Mouse (Mus musculus) MN1 (cell line): ENCODE results near the gene Zbtb48.
"Not testable (repeated sequence)": the region's sequence is repeated elsewhere in the genome, so short reads cannot be mapped to it uniquely, and the experiment has no call there.

Experiments
- DNase-seq: peaks from one replicate; pipeline ENCODE4 v3.0.0-alpha.2; 2016; ENCODE audit warnings: low spot score

The Zbtb48 gene

DNA sequence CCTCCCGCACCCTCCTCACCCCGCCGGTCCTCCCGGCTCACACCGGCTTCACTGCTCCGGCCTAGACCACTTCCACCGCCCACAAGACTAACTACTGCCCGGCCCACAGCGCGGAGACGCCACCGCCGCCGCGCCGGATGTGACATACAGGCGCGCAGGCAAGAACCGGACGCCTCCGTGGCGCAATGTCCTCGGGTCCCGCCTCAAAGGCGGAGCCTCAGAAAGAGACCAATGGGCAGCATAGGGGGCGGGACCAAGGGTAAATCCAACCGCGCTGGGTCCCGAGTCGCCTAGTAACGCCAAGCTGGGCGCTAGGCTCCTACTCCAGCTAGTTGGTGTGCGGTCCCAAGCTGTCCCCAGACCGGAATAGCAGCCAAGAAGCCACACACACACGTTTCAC, at the start of gene Zbtb48:
Zbtb48 (minus strand) TSS at position 148 of the 400 bp plus-strand sequence.
- DNase-seq = peak; percentile 98

DNA sequence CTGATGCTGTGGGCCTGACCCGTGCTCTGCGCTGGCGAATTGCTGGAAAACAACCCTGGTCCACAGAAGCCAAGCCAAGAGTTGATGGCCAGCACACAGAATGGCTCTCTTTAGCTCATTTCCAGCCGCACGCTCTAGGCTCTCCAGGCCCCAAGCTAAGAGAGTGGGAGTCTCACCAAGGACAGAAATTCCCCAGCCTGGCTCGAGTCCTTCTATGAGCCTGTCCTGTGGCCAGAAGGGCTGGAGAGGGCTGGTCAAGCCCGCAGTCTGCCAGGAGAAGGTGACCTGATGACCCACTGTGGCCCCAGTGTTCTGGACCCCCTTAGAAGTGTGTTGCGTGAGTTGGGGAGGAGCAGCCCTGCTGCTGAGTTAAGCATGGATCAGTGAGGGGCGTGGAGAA, 49.7 kb upstream of the Zbtb48 start:
- DNase-seq = no peak

DNA sequence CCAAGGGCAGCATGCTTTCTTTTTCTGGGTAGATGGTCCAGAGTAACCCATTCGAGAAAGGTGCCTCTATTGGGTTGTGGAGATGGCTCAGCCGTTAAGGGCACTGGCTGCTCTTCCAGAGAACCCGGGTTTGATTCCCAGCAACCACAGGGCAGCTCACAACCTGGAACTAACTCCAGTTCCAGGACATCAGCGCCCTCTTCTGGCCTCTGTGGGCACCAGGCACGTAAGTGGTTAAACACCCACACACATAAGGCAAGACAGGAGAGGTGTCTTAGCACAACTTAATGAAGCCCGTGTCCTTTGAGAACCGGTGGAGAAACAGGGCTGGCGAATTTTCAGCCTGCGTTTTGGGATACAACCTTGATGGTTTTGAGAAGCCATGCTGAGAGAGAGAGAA, 47.1 kb upstream of the Zbtb48 start:
- no peak for DNase-seq

DNA sequence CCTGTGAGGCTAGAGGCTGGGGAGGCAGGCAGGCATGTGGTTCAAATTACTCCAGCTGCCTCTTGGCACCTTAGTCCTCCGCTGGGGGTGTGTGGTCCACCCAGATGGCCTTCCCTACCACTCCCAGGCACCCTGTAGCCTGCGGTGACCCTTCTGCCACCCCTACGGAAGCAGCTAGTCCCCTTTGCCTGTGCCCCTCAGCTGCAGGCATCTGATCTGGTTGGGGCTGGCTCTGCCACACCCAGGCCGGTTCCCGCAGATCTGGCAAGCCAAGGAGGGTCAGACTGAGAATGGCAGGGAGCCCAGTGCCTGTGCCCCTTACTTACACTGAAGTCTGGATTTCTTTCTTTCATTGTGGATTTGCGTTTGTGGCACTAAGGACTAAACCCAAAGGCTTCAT, 46.2 kb upstream of the Zbtb48 start:
- DNase-seq = peak; percentile 27

DNA sequence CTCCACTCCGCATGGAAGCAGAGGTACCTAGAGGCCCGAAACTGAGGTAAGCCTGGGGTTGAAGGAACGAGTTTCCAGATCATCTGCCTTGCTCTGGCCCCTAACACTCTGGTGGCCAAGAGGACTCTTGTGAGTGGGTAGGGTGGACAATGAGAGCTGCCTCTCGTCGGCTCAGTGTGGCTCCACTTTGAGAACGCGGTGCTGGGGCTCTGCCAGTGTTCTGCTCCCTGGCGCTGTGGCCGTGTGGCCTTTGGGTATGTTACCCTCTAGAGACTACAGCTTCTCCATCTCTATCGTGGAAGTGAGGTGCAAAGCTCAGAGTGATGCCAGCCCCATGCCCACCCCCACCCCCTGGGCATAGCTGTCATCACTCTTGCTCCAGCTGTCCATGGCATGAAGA, 45.2 kb upstream of the Zbtb48 start:
- DNase-seq = peak; percentile 42

DNA sequence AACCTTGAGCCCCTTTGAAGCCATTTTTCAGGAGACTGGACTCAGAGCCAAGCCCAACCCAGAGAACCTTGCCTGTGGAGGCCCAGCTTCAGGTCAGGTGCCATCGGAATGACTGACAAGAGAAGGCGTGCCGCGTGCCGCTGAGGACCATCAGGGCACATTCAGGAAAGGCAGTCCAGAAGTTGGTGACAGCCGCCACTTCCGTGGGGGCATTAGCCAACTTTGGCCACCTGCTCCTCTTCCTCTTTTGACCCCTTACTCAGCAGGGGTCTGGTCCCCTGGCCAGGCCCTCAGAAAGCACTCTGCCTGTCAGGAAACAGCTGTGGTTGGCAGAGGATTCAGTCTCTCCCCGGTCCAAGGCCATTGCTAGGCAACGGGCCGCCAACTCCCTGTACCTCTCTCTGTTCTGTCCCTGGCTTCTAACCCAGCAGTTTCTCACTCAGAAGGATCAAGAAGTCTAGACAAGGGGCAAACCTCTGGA, 44.7 kb upstream of the Zbtb48 start, which contains the start of gene Plekhg5:
Plekhg5 (plus strand) TSS at position 378 of the 481 bp plus-strand sequence.
- DNase-seq = peak; percentile 43

DNA sequence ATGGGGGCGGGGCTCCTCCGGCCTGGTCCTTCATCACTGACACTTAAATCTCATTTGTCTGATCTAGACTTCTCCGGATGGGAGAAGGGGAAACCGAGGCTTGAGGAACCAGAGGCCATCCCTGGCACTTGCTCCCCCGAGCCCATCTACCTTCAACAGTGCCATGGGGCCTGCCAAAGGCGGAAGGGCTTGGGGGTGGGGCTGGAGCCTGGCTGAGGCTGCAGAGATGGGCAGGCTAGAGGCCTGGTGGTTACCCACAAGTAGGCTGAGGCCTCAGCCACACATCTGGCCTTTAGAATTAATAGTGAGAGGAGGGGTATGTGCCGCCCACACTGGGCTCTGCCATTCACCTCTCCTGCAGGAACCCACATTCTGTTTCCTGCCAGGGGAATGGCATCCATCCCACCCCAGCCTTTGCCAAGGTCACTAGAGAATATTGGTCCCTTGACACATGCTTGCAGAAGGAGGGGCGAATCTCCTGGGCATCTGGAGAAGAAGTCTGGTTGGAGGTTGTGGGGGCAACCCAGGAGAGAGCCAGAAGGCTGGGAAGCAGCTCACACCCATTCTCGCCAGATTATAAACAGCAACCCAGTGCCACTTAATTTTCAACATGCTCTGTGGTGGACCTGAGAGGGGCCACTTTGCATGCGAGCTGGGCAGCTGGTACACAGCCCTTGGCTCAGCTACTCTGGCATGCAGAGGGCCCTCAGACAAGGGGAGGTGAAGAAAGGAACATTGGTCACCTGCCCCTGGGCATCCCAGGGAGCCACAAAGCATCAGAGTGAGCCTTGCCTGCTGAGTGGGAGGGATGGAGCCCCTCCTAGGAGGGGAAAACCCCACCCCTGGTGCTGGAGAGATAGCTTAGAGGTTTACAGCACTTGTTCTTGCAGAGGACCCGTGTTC, 43.3 kb upstream of the Zbtb48 start:
- peak; percentile 84 for DNase-seq

DNA sequence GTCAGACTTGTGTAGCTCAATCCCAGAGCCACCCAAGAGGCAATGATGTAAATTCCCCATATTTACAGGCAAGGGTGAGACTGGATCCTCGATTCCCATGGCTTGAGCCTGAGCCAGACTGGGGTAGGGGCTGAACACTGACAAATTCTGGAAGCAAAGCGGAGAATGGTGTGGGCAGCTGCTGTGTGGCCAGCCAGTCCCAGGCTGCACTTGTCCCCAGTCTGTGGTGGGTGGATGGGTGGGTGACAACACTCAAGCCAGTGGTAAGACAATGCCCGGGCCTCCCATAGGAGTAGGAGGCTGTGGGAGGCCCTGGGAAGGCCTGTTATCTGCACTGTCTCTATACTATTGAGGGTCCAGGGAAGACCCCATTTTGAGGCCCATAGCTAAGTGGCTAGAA, 41.8 kb upstream of the Zbtb48 start:
- DNase-seq = no peak

DNA sequence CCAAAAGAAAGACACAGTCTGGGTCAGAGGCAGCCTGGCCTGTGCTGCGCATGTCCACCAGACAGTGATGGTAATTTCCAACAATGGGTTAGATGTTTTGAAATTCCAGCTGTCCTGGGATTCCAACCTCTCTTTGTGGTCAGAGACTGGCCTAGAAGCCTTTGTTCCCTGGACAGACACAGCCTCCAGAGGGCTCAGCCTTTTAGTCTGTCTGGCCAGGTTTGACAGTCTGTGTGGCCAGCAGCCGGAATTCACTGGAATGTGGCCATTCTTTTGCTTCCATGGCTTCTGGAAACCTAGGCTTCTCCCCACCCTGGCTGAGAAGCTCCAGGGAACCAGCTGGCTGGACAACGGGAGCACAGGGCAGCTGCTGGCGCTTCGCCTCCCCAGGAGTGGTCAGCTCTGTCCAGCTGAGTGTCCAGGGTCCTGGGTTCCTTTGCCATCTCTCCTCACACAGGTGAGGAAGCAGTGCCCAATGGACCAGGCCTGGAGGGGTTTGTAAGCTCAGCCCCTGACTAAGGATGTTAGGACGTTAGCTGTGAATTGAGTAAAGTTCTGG, 40.8 kb upstream of the Zbtb48 start:
- no peak for DNase-seq

DNA sequence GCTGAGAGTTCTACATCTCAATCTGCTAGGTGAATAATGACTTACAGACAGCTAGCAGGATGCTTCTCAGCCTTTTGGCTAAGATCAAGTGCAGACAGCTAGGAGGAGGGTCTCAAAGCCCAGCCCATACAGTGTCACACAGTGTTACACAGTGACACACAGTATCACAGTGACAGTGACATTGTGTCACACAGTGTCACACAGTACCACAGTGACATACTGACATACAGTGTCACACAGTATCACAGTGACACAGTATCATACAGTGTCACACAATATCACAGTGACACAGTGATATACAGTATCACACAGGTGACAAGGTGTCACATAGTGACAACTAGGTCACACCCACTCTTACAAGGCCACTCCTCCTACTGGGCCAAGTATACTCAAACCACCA, 39.8 kb upstream of the Zbtb48 start:
- DNase-seq = no peak

DNA sequence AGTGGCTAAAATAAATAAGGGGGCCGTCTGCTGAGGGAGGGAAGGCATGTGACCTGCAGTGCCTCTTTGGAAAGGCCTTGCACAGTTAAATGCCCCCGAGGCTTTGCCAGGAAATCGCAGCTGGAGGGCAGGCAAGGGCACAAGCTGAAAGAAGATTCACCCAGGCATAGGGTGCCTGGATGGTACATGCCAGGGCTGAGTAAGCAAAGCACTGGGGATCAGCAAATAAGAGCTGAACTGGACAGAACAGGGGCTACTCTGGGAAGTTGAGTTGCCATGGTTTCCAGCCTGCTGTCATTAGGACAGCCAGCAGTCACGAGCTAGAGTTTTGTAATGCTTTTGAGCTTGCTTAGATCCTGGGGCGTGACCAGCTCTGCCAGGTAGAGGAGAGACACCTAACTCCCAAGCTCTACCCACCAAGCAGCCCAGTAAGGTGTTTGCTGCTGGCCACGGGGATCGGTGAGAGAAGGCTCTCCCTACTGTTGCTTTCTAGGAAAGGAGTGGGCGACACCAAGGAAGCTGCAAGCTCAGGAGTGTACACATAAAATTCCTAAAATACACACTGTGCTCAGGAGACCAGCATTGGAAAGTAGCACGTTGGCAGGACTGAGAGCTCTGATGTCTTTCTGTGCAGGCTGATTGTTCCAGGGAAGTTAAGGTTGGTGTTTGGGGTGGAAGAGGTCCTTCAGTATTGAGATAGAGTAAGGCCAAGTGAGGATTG, 35.1 kb upstream of the Zbtb48 start:
- peak; percentile 20 for DNase-seq

DNA sequence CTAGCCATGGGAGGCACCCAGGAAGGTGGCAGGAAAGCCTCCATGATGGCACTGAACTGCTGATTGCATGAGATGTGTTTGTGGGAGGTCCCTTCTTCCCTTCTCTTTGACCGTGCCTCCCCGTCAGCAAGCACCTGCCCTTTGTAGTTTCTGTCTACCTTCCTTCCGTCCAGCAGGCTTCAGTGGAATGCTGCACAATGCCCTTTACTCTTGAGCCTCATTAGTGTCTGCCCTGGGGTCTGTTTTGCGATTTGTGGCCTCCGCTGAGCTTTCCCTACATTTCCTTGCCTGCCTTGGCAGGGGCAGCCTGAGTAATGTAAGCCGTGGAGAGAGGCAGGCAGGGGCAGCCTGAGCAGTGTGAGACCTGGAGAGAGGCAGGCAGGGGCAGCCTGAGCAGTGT, 17.1 kb upstream of the Zbtb48 start:
- DNase-seq = no peak

DNA sequence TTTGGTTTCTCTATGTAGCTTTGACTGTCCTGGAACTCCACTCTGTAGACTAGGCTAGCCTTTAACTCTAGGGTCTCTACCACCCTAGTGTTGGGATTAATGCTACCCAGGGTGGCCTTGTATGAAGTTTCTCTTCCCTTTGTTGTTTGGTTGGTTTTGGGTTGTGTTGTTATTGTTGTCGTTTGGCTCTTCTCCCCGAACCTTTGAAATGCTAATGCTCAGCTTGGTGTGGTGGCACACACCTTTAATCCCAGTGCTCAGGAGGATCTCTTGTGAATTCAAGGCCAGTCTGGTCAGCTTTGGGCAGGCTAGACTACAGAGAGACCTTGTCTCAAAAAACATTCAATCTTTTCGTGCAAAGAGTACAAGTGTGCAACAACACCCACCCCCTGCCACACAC, 15.7 kb upstream of the Zbtb48 start:
- DNase-seq = no peak

DNA sequence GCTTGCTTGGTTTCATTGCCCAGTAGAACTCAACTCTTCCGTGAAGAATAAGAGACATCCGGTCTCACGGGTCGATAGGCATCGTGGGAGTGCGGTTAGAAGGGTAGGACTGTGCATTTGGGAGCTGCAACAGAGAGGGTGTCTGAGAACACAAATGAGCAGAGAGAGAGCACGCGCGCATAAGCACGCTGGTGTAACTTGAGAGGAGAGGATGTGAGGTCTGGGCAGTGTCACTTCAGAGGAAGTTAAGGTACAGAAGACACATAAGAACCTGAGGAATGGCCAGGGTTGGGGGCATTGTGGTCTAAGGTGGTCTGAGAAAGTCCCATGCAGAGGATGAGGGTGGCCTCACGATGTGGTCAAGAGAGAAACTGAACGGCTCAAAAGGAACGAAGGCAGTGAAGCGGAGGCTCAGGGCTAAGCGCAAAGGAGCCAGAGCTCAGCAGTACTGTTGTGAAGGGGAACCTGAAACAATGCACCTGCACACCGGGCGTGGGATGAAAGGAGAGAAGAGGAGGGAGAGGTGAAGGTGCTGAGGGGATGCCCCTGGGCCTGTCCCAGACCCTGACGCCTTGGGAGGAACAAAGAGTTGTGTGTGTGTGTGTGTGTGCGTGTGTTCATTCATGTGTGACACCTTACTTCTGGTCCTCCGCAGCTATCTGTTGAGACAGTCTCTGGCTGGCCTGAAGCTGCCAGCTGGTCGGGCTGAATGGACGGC, 14.6 kb upstream of the Zbtb48 start:
- DNase-seq = no peak

DNA sequence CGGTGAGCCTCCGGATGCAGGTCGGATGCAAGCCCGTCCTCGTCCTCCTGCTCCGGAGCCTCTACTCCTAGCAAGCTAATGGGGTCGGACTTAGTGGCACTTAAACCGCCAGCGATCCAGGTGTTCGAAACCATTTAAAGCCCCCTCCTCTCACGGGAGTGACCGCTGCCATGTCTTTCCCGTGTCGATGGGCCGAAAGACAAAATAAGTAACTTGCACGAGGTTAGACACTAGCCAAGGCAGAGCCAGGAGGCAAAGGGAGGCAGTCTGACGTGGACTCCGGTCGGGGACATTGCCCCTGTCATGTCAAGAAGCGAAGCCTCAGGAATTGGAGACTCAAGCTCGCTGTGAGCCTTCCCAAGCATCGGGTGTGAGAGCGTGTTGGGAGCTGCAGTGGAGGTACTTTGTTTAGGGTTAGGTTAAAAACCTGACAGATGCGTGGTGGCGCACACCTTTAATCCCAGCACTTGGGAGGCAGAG, 12.4 kb upstream of the Zbtb48 start:
- DNase-seq = no peak

DNA sequence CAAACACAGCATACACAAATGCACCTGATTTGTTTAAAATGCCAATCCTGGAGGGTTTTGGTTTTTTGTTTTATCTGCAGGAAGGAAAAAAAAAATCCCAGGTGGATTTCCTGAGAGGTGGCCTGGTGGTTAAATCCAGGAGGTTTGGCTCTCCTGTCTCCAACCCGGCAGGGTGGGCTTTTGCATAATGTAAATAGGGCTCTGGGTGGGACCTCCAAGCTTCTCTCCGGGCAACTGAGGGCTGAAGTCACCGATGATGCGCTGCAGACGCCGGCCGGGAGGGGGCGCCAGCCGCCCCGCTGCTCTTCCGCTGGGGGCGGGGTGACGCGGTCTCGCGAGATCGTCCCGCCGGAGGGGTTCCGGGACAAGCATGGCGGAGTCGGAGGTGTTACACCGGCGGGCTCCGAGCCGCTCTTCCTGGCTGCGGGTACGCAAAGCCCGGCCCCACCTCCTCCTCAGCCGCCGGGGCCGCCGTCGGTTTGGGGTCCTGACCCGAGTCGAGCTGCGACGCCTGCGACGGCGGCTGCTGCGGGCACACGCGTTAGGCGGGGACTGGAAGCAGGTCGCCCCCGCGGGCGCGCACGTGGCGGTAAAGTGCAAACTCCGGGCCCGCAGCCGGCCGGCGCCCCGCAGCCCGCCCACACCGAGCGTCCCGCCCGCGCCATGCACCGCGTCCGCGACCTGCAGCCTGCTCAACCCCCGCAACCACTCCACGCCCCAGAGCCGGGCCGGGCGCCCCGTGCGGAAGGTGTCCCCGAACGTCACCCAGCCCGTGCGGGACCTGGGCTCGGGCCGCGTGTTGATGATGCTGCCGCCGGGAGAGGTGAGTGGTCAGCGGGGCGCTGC, 11.7 kb upstream of the Zbtb48 start, which contains the start of gene Nol9:
Nol9 (plus strand) TSS at position 337 of the 846 bp plus-strand sequence.
- DNase-seq = peak; percentile 94

DNA sequence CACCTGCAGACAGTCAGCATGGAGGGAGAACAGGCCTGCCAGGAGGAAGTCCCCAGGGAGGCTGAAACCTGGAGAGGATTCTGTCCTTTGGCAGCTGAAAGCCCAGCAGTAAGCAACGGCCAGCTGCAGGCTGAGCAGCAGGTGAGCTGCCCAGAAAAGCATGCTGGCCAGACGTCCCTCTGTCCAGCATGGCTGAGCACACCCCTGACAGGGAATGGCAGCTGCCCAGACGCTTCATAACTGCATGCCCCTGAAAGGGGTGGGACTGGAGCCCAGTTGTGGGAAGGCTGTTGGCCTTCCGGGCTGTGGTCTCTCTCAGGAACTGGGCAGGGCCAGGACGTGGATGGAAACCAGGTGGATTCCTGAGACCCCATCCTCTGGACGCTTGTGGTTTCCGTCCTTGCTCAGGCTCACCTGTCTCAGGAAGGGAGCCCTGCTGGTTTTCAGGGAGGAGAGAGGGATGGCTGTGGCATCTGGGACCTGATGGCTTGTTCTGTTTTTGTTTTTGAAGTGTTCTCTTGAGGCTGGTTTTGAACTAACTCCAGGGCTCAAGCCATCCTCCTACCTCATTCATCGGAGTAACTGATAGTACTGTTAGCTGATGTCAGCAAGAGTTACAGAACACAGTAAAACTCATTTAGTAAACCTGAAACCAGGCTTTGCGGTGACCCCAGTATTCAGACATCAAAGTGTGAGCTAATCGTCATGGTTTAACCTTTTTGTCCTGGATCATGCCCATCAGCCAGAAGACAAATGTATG, 10.9 kb upstream of the Zbtb48 start, which contains the start of gene Tas1r1:
Tas1r1 (minus strand) TSS at position 344 of the 760 bp plus-strand sequence.
- DNase-seq = peak; percentile 64

DNA sequence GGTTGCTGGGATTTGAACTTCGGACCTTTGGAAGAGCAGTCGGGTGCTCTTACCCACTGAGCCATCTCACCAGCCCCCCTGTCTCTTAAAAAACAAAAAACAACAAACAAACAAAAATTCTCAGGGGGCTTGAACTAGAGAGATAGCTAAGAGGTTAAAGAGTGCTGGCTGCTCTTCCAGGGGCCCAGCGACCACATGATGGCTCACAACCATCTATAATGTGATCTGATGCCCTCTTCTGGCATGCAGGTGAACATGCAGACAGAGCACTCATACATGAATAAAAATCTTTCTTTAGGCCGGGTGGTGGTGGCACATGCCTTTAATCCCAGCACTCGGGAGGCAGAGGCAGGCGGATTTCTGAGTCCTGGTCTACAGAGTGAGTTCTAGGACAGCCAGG, 9.0 kb upstream of the Zbtb48 start:
- not testable (repeated sequence) for DNase-seq

DNA sequence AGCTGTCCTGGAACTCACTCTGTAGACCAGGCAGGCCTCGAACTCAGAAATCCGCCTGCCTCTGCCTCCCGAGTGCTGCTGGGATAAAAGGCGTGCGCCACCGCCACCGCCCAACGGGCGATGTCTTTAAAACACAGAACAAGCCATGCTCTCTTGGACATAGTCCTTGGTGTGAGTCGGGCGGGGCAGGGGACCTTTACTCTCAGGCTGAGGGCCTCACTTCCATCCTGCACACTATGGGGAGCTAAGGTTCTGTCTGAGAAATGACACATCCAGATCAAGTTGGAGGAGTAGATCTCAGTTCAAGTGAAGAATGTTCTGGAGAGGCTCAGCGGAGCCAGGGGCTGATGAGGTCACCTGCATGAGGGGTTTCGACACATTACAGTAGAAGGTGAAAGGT, 5.5 kb upstream of the Zbtb48 start:
- DNase-seq = no peak

DNA sequence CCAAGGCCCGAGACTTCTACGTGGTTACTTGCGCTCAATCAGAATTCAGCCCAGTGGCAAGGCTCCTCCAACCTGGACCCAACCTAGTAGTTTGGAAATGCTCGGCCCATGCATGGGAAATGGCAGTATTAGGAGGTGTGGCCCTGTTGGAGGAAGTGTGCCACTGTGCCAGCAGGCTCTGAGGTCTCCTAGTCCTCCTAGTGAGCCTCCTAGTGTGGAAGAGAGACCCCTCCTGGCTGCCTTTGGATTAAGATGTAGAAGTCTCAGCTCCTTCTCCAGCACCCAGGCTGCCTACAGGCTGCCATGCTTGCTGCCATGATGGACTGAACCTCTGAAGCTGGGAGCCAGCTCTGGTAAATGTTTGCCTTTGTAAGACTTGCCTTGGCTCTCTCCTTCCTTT, 2.5 kb upstream of the Zbtb48 start:
- peak; percentile 40 for DNase-seq
